Mouse (Mus musculus) embryonic facial prominence, embryonic 12.5 days (tissue): ENCODE measurements at regions not wholly inside any gene's neighbourhood (a gene's known extent, or its start where the extent isn't known, plus 50 kb on each side); places are given as distances from the start of the nearest gene placed in this dataset.

Experiments
- ATAC-seq: fragments of 200-750 bp; cut with Nextera tagmentation; 2 replicates; pipeline ENCODE4 v1.8.0; 2017; ENCODE audit not compliant: insufficient number of reproducible peaks, insufficient read depth, low FRiP score, low TSS enrichment
- H3K27ac ChIP-seq: fragments of 300-500 bp; sonication (generic); 2 replicates; pipeline ENCODE4 v1.5.1; 2016; ENCODE audit warnings: mild to moderate bottlenecking
- H3K27me3 ChIP-seq: fragments of 300-500 bp; sonication (generic); 2 replicates; pipeline ENCODE4 v1.6.1; 2016; ENCODE audit warnings: mild to moderate bottlenecking, moderate library complexity
- H3K36me3 ChIP-seq: fragments of 300-500 bp; sonication (generic); 2 replicates; pipeline ENCODE4 v1.6.1; 2016; ENCODE audit warnings: mild to moderate bottlenecking
- H3K4me1 ChIP-seq: fragments of 300-500 bp; sonication (generic); 2 replicates; pipeline ENCODE4 v1.6.1; 2016
- H3K4me2 ChIP-seq: fragments of 300-500 bp; sonication (generic); replicated peaks from 2 replicates; pipeline ENCODE4 v1.6.1; 2016; ENCODE audit warnings: mild to moderate bottlenecking, moderate library complexity
- H3K4me3 ChIP-seq: fragments of 300-500 bp; sonication (generic); 2 replicates; pipeline ENCODE4 v1.5.1; 2016; ENCODE audit warnings: mild to moderate bottlenecking
- H3K9ac ChIP-seq: fragments of 300-500 bp; sonication (generic); 2 replicates; pipeline ENCODE4 v1.6.1; 2016; ENCODE audit warnings: mild to moderate bottlenecking, moderate library complexity
- H3K9me3 ChIP-seq: fragments of 300-500 bp; sonication (generic); 2 replicates; pipeline ENCODE4 v1.6.1; 2016; ENCODE audit warnings: mild to moderate bottlenecking, moderate library complexity
- WGBS: fragments of 180-500 bp; shearing (Covaris S2); methylation state at CpG from one replicate; pipeline ENCODE4 v1.1.7; 2016; 5-methylcytosine and 5-hydroxymethylcytosine counted together

GRCm38 (mm10) chr16:52718231-52718932 is 264.5 kb upstream of the Alcam start:
- Histone ChIP-seq H3K4me2 (no peak overlapping the region), H3K4me3 (no peak overlapping the region), H3K36me3 (no peaks in the 10 kb centered on the region), H3K27ac (no peak overlapping the region), H3K27me3 (no peaks in the 10 kb centered on the region), H3K9me3 (no peaks in the 10 kb centered on the region), H3K9ac (no peak overlapping the region), H3K4me1 (no peaks in the 10 kb centered on the region)
- WGBS: 86% methylated on average over 1 of the region's 1 CpGs
- no peak for ATAC-seq

GRCm38 (mm10) chr16:52690272-52690671 is 236.4 kb upstream of the Alcam start:
- H3K9me3 ChIP-seq: no peaks in the 10 kb centered on the region
- H3K4me2 ChIP-seq: no peak overlapping the region
- H3K27ac ChIP-seq: no peak overlapping the region
- no peak for ATAC-seq
- H3K36me3 ChIP-seq: no peaks in the 10 kb centered on the region
- no peaks in the 10 kb centered on the region for H3K4me1 ChIP-seq
- H3K27me3 ChIP-seq: no peaks in the 10 kb centered on the region
- H3K4me3 ChIP-seq: no peak overlapping the region
- WGBS: 86% methylated on average over 1 of the region's 1 CpGs
- H3K9ac ChIP-seq: no peak overlapping the region

GRCm38 (mm10) chr16:52654825-52655224 is 201.0 kb upstream of the Alcam start:
- Histone ChIP-seq H3K36me3 (no peaks in the 10 kb centered on the region), H3K9me3 (no peaks in the 10 kb centered on the region), H3K27ac (no peak overlapping the region), H3K27me3 (no peaks in the 10 kb centered on the region), H3K4me1 (no peaks in the 10 kb centered on the region), H3K4me2 (no peak overlapping the region), H3K9ac (no peak overlapping the region), H3K4me3 (no peak overlapping the region)
- ATAC-seq: no peak
